Mouse (Mus musculus): ENCODE measurements at regions not wholly inside any gene's neighbourhood (a gene's known extent, or its start where the extent isn't known, plus 50 kb on each side); places are given as distances from the start of the nearest gene placed in this dataset.

- in situ Hi-C loops (cut with MboI, MseI), result loop anchor here (5.0 to 10.0 kb wide), 3 partner anchors 133 to 343 kb away; no protein-coding TSS in a partner anchor
Measured at GRCm38 (mm10) chr10:18907276-18907960, 62.6 kb downstream of the Perp start.

DNA sequence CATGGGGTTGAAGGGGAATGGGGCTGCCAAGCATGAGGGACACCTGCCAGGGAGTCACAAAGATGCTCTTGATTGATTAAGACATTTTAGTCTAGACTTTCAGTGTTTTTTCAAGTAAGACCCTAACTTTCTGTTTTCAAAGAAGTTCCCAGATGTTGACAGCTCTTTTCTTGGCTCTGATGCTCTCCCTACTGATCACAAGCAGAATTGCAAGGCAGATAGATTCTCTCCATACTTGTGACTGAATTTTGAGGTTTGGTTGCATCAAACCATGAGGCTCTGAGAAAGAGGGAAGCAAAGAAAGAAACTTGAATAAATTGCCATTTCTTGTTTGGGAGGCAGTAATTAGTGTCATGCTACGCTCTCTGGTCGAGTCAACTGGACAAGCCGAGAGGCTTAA lies 64.5 kb downstream of the Perp start:
- in situ Hi-C loops (cut with MboI, MseI), result loop anchor here (5.0 to 10.0 kb wide), 3 partner anchors 135 to 345 kb away; no protein-coding TSS in a partner anchor

DNA sequence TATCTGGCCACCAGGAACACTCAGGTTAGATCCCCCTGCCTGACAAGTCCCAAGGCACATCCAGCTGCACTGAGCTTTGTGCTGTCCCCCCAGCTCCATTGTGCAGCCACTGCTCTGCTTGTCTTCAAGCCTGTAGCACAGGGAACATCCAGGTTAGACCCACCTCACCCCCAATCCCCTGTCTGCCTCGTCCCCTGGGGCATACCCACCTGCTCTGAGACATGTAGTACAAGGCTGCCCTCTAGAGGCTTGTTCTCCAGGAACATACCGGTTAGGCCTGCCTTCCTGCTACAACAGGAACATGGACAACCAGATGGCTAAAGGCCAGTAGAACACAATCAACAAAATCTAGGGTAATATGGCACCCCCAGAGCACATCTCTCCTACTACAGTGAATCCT lies 66.1 kb downstream of the Perp start:
- in situ Hi-C loops (cut with MboI, MseI), result loop anchor here (5.0 to 10.0 kb wide), 3 partner anchors 274 to 349 kb away; no protein-coding TSS in a partner anchor

- in situ Hi-C loops (cut with MboI, MseI), result loop anchor here in 1 of 2 experiments (10.0 kb wide), 1 partner anchor 268 kb away; no protein-coding TSS in a partner anchor
Measured at GRCm38 (mm10) chr10:18917120-18917616, 72.3 kb downstream of the Perp start.

DNA sequence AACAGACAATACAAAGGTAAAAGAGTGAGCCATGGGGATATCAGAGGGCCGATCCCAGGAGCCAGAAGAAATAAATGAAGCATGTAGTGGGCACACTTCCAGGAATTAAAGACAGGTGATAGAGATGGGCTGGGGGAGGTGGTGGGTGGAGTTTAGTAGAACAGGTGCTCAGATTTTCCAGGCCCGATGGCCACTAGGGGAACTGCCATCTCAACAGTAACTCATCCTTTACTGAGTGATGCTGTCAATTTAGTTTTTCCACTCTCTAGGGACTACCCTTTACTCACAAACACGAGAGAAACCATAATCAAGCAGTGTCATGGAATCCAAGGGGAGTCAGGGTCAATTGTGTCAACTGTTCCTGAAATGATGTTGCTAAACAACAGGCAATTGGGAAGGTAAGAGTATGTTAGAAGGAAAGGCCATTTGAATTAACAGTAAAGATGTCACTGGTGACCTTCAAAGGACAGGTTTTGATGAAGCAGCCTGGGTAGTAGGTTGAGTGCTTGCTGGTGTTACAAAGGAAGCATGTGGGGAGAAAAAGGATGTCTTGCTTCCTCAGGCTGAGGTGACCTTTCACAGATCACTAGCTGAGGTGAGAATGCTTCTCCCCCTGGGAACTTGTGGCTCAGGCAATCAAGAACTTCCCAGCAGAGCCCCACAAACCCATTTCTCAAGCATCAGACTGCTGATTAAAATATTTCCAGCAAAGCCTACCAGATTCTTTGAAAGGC lies 78.4 kb downstream of the Perp start:
- in situ Hi-C loops (cut with MboI, MseI), result loop anchor here in 1 of 2 experiments (10.0 kb wide), 1 partner anchor 312 kb away; no protein-coding TSS in a partner anchor

- in situ Hi-C loops (cut with MboI, MseI), result loop anchor here in 1 of 2 experiments (10.0 kb wide), 1 partner anchor 307 kb away; no protein-coding TSS in a partner anchor
Measured at GRCm38 (mm10) chr10:18927811-18928210, 83.0 kb downstream of the Perp start.

DNA sequence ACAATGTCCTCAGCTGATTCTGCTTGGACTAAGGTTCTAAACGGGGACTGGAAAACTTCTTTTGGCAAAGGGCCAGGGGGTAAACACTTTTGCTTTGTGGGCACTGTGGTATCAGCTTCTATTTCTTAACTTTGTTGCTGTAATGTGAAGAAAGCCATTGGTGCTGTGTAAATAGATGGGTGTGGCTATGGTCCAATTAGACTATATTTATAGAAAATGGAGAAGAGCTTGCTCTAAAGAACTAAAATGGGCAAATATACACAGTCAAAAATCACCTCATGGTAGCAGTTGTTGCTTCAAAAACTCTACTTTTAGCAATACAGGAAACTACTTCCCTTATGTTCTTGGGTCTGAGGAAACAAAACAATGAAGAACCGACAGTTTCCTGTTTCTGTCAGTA lies 84.1 kb downstream of the Tnfaip3 start:
- in situ Hi-C loops (cut with MboI, MseI), result no loop called here

GRCm38 (mm10) chr10:18941447-18941846 lies 74.0 kb downstream of the Tnfaip3 start:
- in situ Hi-C loops (cut with MboI, MseI), result no loop called here

GRCm38 (mm10) chr10:18941908-18942307 lies 73.5 kb downstream of the Tnfaip3 start:
- in situ Hi-C loops (cut with MboI, MseI), result no loop called here

DNA sequence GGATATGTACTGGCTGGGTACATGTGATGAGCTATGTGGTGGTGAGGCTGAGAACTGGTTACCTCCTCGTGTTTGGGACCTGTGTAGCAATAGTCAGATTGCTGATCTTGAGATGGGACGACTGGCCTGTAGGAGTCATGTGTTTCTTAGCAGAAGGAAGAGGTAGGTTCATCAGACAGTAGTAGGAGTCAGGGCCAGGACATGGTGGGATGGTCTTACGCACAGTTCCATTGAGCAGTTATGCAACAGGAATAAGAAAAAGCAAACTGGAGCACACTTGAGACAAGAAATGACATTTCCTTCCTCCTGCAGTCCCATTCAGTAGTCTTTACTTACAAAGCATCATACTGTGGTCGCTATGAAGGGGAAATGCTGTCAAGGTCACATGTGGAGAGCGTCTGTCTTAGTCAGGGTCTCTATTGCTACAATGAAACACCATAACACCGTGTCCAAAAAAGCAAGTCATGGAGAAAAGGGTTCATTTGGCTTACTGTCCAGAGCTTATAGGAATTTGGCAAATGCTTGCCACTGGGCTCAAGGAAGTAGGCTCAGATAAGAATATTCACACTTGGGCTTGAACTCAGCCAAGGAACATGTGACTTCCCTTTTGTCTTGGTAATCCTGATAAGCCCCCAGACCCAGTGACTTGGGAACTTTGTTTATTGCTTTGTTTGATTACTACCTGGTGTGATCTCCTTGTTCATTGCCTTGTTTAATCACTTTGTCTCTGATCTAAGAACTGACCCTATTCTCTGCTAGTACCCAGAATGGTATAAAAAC lies 72.0 kb downstream of the Tnfaip3 start:
- in situ Hi-C loops (cut with MboI, MseI), result no loop called here

DNA sequence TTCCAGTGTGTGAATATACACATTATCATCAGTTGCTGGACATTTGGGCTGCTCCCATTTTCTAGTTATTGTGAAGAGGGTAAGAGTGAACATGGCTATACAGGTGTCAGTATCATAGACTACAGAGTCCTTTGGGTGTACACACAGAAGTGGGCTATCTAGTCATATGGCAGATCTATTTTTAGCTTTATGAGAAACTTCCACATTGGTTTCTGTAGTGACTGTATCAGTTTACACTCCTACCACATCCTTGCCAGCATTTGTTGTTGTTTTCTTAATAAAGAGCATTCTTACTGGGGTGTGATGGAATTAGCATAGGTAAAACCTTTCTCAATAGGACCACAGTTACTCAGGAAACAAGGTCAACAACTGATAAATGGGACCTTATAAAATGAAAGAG lies 68.7 kb downstream of the Tnfaip3 start:
- in situ Hi-C loops (cut with MboI, MseI), result no loop called here

Data from T-helper 17 cell (primary cell).